Mouse (Mus musculus) liver, adult (tissue): ENCODE results near the gene Bdkrb2.

ENCODE experiments used
- GATA4 ChIP-seq: IDR thresholded peaks from 2 replicates; pipeline ENCODE4 v1.6.1; 2014; ENCODE audit warnings: mild to moderate bottlenecking, low read length; ENCODE audit not compliant: insufficient replicate concordance

Bdkrb2 gene

GRCm38 (mm10) chr12:105601586-105601985, 38.6 kb downstream of the Bdkrb2 start:
- no peak for TF ChIP-seq GATA4

DNA sequence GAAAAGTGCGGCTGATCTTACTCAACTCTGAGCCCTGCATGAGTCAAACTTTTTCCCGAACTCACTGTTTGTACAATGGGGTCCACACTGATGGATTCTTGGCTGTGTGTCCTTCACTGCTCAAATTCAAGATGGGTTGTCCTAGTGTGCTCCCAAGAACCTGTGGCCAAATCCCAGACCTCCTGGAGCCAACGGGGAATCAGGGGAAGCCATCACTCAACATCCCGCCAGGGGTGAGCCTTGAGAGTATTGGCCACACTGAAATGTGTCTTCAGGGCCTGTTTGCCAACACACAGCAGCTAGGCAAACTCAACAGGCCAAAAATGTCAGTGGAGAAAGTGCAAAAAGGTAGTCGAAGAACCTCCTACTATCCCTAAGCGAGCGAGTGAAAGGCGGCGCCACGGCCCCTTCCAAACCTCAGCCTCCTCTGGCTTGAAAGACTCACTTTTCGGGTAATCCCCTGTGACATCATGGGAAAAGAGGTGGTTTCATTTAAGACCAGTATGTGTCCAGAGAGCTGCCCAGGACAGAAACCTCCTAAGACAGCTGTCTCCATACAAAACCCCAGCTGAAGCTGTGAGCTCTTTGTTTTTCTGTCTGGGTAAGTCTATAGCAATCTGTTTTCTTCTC, 39.7 kb downstream of the Bdkrb2 start, which contains the start of gene Bdkrb1:
Gene Bdkrb1 (plus strand): TSS at position 505 of the 630 bp plus-strand sequence.
- no peak for TF ChIP-seq GATA4

GRCm38 (mm10) chr12:105603904-105604303, 40.9 kb downstream of the Bdkrb2 start:
- TF ChIP-seq GATA4 = no peak

DNA sequence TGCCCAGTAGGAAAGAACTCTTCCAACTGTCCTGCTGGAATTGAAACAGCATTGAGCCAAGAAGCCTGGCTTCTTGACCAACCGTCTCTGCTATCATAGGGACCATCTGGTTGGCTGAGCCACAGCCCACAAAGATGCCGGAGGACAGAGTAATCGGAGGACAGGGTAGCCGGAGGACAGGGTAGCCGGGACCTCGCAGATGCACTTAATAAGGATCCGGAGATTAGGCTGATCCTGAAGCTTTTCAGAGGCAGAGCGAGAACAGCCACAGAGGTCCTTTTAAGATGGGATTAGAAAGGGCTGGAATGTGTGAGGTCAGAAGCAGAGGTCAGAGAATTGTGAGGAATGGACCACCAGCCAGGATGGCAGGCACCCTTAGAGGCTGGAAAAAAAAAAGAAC, 42.2 kb downstream of the Bdkrb2 start:
- TF ChIP-seq GATA4 = no peak

DNA sequence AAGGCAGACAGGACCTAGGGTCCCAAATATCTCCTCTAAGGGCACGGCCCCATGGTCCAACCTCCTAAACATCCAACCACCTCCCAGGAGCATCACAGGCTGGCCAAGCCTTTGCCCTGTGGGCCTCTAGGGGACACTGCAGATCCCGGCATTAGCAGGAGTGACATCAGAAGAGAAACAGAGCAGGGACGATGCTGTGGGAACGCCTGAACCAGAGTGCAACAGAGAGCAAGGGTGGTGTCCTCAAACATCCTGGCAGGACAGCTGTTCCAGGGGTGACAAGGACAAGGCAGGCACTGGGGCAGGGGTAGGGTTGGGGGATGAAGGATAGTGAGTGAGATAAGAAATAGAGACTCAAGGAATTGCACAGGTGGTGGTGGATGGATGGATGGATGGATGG, 43.9 kb downstream of the Bdkrb2 start:
- no peak for TF ChIP-seq GATA4

DNA sequence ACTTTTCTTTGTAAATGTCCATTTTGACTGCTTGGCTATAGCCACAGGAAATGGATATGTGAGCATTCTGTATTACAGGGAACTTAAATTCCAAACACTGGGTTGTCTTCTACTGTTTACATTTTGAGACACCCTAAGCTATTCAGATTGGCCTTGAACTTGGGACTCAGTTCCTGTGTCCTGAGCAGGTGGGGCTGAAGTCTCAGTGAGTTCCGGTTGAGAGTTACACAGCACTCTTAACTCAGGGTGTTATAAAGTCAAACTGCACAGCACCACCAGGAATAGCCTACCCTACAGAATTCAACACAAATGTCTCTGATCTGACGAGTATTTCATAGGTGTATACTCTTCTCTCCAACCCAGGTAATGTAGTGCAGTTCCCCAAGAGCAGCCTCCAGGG, 48.0 kb downstream of the Bdkrb2 start:
- no peak for TF ChIP-seq GATA4

DNA sequence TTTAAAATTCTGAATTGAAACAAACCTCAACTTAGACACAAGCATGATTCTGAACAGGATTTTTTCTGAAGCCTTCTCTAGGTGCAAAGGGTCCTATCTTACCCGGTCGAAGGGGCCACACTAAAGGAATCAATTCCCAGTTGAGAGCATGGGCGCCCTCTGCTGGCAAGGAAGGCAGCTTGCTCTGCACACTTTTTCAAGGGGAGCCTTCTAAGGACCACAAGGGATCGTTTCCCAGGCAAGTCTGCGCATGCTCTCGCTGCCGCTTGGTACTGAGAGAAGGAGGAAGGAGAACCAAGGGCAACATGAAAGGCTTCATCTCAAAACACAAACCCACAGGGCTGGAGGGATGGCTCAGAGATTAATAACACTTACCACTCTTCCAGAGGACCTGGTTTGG, 48.7 kb downstream of the Bdkrb2 start:
- no peak for TF ChIP-seq GATA4

DNA sequence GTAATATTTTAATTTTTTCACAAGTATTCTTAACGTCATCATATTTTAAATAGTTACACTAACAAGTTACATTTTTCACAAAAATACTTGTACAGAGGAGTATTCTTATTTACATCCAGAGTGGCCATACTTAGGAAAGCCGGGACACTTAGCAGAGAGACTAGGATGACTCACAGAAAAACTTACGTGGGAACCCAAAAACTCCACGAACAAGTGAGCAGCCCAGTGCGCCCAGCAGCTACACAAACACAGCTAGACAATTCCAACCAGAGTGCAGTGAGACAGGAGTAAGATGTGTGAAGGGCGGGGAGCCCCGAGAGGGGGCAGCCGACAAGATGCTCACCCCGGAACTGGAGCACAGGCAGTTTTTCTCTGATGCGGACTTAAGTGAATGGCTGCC, 50.5 kb downstream of the Bdkrb2 start:
- TF ChIP-seq GATA4 = no peak

DNA sequence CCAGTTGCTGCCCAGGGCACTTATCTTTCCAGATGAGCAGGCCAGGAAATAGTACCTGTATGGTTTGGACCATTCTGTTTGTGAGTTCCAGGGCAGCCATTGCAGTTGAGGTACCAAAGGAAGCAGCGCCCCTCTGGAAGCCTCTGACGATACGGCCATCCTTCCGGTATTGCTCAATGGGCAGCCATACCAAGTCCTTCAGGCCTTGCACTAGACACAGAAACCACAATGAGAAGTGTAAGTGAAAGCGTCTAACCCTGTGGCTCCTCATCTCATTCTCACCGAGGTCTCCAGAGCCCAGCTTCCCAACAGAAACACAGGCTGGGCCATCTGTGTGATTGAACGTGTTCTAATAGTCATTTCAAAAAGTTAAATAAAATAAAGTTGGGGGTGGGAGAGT, 59.0 kb downstream of the Bdkrb2 start:
- no peak for TF ChIP-seq GATA4

- no peak for TF ChIP-seq GATA4
Observed at GRCm38 (mm10) chr12:105622981-105623539, 60.0 kb downstream of the Bdkrb2 start.

GRCm38 (mm10) chr12:105625798-105626197, 62.8 kb downstream of the Bdkrb2 start:
- no peak for TF ChIP-seq GATA4

GRCm38 (mm10) chr12:105634374-105635067, 71.5 kb downstream of the Bdkrb2 start:
- no peak for TF ChIP-seq GATA4

DNA sequence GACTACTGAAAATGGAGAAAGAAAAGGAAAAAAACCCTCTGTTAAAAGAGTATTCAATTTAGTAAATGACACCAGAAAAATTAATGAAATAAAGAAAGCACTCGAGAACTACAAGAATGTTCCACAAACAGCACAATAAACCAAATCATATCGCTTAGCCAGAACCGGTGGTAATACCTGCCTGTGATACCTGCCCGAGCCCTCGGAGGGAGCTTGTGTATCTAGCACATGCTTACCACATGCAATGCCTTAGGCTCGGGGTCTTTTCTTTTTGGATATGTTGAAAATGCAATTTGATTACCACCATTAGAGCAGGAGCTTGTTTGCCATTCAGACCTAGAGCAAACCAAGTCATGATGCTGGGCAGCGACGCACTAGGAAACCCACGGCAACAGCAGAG, 73.5 kb downstream of the Bdkrb2 start:
- no peak for TF ChIP-seq GATA4

DNA sequence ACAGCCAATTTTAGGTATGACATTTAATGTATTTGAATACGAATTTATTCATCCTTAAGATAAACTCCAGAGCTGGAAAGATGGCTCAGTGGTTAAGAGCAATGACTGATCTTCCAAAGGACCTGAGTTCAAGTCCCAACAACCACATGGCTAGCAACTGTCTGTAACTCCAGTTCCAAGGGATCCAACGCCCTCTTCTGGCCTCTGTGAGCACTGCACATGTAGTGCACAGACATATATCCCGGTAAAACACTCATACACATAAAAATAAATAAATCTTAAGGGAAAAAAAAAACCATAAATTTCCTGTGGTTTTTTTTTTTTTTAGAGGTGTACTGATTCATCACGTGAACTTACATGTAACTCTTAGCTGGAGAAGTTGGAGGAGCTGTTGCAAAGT, 74.5 kb downstream of the Bdkrb2 start:
- no peak for TF ChIP-seq GATA4

DNA sequence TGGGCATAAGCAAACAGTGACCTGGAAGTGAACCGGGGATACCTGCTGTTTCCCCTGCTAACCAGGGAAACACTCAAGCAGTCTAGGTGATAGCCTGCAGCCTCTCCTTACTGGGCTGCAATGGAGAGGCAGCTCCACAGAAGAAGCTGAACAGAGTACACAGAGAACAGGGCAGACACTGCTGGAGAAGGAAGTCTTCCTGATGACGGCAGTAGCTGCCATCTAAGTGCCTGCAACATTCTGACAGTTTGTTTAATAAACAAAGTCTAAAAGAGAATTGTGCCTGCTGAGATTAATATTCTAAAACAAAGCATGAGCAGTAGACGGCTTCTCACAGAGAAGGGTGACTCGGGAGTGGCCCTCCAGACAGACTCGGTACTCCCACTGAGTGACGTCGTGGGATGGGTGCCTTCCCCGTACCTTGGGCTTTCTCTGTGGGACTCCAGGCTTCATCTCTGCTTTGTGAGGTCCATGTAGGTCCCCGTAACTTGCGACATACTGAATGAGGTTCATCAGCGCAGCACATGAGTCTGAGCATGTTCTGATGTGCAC, 79.8 kb downstream of the Bdkrb2 start:
- no peak for TF ChIP-seq GATA4
